ENCODE assay signal across 9 mouse cellular contexts in genomic region chr4:118265557-118265956, GRCm38 (mm10). TPM values are rescaled to one million over a fixed set of nuclear protein-coding genes. Genes with fewer than 3 reads are reported as not detected.
DNase-seq lines count a peak whose midpoint lies in the region; ATAC-seq lines count a peak whose summit lies in the region.
"Had no signal": no experiment of that assay in that cellular context is flagged by ENCODE, and none has a peak within 500 bp of the region (broad histone marks: within the 10 kb centered on the region; RNA-seq: fewer than 3 reads in every experiment).

No protein-coding gene starts in this region.

- H3K27ac ChIP-seq in heart, embryonic 10.5 days = peak overlapping the region; percentile 82
- H3K27ac ChIP-seq in limb, embryonic 15.5 days = peak overlapping the region; percentile 57
- peak overlapping the region; percentile 72 for H3K27ac ChIP-seq in stomach, embryonic 15.5 days
- H3K27ac ChIP-seq: liver, embryonic 13.5 days had no signal

- no peaks in the 10 kb centered on the region for H3K27me3 ChIP-seq in heart, embryonic 10.5 days (ENCODE audit: insufficient read depth, poor library complexity, severe bottlenecking)
- H3K27me3 ChIP-seq in limb, embryonic 15.5 days = no peaks in the 10 kb centered on the region
- H3K27me3 ChIP-seq in stomach, embryonic 15.5 days (replicated peaks) = no peaks in the 10 kb centered on the region
- H3K27me3 ChIP-seq: liver, embryonic 13.5 days had no signal

- no peak for ATAC-seq in limb, embryonic 15.5 days (ENCODE audit: insufficient number of reproducible peaks, low FRiP score, low TSS enrichment, low read depth)
- no peak for ATAC-seq in stomach, embryonic 15.5 days (ENCODE audit: insufficient read depth, low FRiP score, low read depth)
- ATAC-seq in megakaryocyte progenitor cell, adult 5-6 weeks (replicated peaks; ENCODE audit: poor library complexity) = no peak

- no peak overlapping the region for H3K9ac ChIP-seq in limb, embryonic 15.5 days
- H3K9ac ChIP-seq in stomach, embryonic 15.5 days = no peak overlapping the region
- H3K9ac ChIP-seq: liver, embryonic 13.5 days had no signal

- 12% methylated on average over 15 of the region's 15 CpGs for WGBS in heart, embryonic 10.5 days
- WGBS in limb, embryonic 15.5 days = 20% methylated on average over 15 of the region's 15 CpGs
- WGBS in stomach, embryonic 15.5 days = 26% methylated on average over 15 of the region's 15 CpGs

- 0 out of 2 replicates have a peak overlapping the region, but pooled peaks have one; percentile 10 for H3K4me2 ChIP-seq in limb, embryonic 15.5 days
- peak overlapping the region; percentile 29; the same call in 1 of the 2 replicates for H3K4me2 ChIP-seq in stomach, embryonic 15.5 days
- H3K4me2 ChIP-seq: liver, embryonic 13.5 days had no signal

- no peaks in the 10 kb centered on the region for H3K9me3 ChIP-seq in heart, embryonic 10.5 days
- H3K9me3 ChIP-seq in limb, embryonic 15.5 days = no peaks in the 10 kb centered on the region
- no peaks in the 10 kb centered on the region for H3K9me3 ChIP-seq in stomach, embryonic 15.5 days

- H3K36me3 ChIP-seq in heart, embryonic 10.5 days = peaks cover 32% of the 10 kb centered on the region
- peaks cover 37% of the 10 kb centered on the region for H3K36me3 ChIP-seq in limb, embryonic 15.5 days
- H3K36me3 ChIP-seq in stomach, embryonic 15.5 days = peaks cover 23% of the 10 kb centered on the region; the same call in 1 of the 2 replicates

- H3K4me1 ChIP-seq in heart, embryonic 10.5 days = peaks cover 83% of the 10 kb centered on the region
- H3K4me1 ChIP-seq in limb, embryonic 15.5 days = peaks cover 61% of the 10 kb centered on the region
- peaks cover 58% of the 10 kb centered on the region for H3K4me1 ChIP-seq in stomach, embryonic 15.5 days

- DNase-seq in heart, embryonic 10.5 days (ENCODE audit: low spot score) = no peak
- no peak for DNase-seq in heart, adult 8-10 months (ENCODE audit: low spot score)
- DNase-seq in MN1 (ENCODE audit: low spot score) = peak; percentile 74
- peak; percentile 54 for DNase-seq in fibroblast of lung, adult 2 months (ENCODE audit: low read depth)
- no peak for DNase-seq in cerebellum, postnatal 4 days (ENCODE audit: low spot score in 2 of 2)
- DNase-seq: liver, embryonic 13.5 days had no signal

- H3K4me3 ChIP-seq in heart, embryonic 10.5 days = peak overlapping the region; percentile 20
- H3K4me3 ChIP-seq in limb, embryonic 15.5 days = no peak overlapping the region
- H3K4me3 ChIP-seq in stomach, embryonic 15.5 days (replicated peaks) = no peak overlapping the region
- H3K4me3 ChIP-seq: liver, embryonic 13.5 days had no signal

RNA-seq across cellular contexts. Expression of gene Ptprf, which starts 25.6 kb away (rescaled TPM):
- polyA plus RNA-seq in heart, embryonic 10.5 days (2016; fragmentation: Nextera tagmentation; extraction: Ambion mirVana) = 43.8 and 59.3 TPM in 2 replicates
- total RNA-seq in heart, adult 8-10 months (2022) = 1 to 10 TPM; 3.6 to 6.8 (median 4.6) TPM
- 66.4 and 82.7 TPM in 2 replicates for polyA plus RNA-seq in limb, embryonic 15.5 days (2015; fragmentation: Nextera tagmentation; extraction: Ambion mirVana)
- polyA plus RNA-seq in stomach, embryonic 15.5 days (2015; fragmentation: Nextera tagmentation; extraction: Ambion mirVana) = 79.2 and 85.6 TPM in 2 replicates
- 0.07 TPM in 1 of 2 replicates, not detected in the other for total RNA-seq in megakaryocyte progenitor cell, adult 5-6 weeks (2015)
- 0.24 TPM in 1 of 2 replicates, not detected in the other for total RNA-seq in megakaryocyte progenitor cell, adult 5-6 weeks (2017)

Comparison
In these comparisons a context has a peak if more than half of its experiments do, and no peak if none do; other contexts are left out.
1. DNase-seq: peak in MN1 (single experiment) and fibroblast of lung, adult 2 months (single experiment); none in heart, embryonic 10.5 days (single experiment), heart, adult 8-10 months (single experiment) and cerebellum, postnatal 4 days (0 of 2).
2. Peak in every context shown above with its lines, with median percentiles within 50 percentile points of each other: H3K27ac ChIP-seq.